In genomic region chr9:44602766-44603165, GRCm38 (mm10) we compare ENCODE assay signal across 8 mouse cellular contexts. TPM values are rescaled to one million over a fixed set of nuclear protein-coding genes. Genes with fewer than 3 reads are reported as not detected.
DNase-seq lines count a peak whose midpoint lies in the region; ATAC-seq and TF ChIP-seq lines count a peak whose summit lies in the region.

No protein-coding gene starts in this region.

- DNase-seq in kidney, adult 8-10 months: no peak
- DNase-seq in induced T-regulatory cell, adult 2 months (ENCODE audit: low read depth): peak; percentile 80
- DNase-seq in naive thymus-derived CD4-positive, alpha-beta T cell, adult 2 months (ENCODE audit: low read depth): peak; percentile 67
- no peak for DNase-seq in ovary, adult 18-20 months (ENCODE audit: low spot score)
- no peak for DNase-seq in gastrocnemius, adult 18-20 months (ENCODE audit: low spot score)

- ATAC-seq in kidney, embryonic 15.5 days (replicated peaks; ENCODE audit: low FRiP score): no peak
- ATAC-seq in frontal cortex, adult (ENCODE audit: low TSS enrichment): no peak

- 64% methylated on average over 6 of the region's 6 CpGs for WGBS in kidney, embryonic 15.5 days
- WGBS in bone marrow, adult 2 months: 46% methylated on average over 6 of the region's 6 CpGs

- H3K27me3 ChIP-seq in kidney, embryonic 15.5 days: 0 out of 2 replicates have a peak, but pooled peaks cover 3% of the 10 kb centered on the region

- H3K4me2 ChIP-seq in kidney, embryonic 15.5 days: peak overlapping the region; percentile 61

- H3K4me1 ChIP-seq in kidney, embryonic 15.5 days: peaks cover 44% of the 10 kb centered on the region
- no peaks in the 10 kb centered on the region; the same call in 1 of the 2 replicates for H3K4me1 ChIP-seq in bone marrow, adult 2 months (ENCODE audit: control insufficient read depth, insufficient read depth, low read length)

- H3K36me3 ChIP-seq in kidney, embryonic 15.5 days: peaks cover 11% of the 10 kb centered on the region

- H3K4me3 ChIP-seq in kidney, embryonic 15.5 days (replicated peaks): peak overlapping the region; percentile 87
- H3K4me3 ChIP-seq in bone marrow, adult 2 months (replicated peaks; ENCODE audit: control insufficient read depth, low read depth, low read length): peak overlapping the region; percentile 34

- TF ChIP-seq POLR2A in bone marrow, adult 2 months (IDR thresholded peaks at IDR 0.05; ENCODE audit: borderline replicate concordance, control insufficient read depth, low read depth, low read length): no peak

- TF ChIP-seq CTCF in bone marrow, adult 2 months (IDR thresholded peaks at IDR 0.05; ENCODE audit: control insufficient read depth, insufficient read depth, low read length): no peak

- no peaks in the 10 kb centered on the region for H3K9me3 ChIP-seq in kidney, embryonic 15.5 days (replicated peaks)

- peak overlapping the region; percentile 41 for H3K9ac ChIP-seq in kidney, embryonic 15.5 days

- H3K27ac ChIP-seq in kidney, embryonic 15.5 days: peak overlapping the region; percentile 99
- peak overlapping the region; percentile 30; the same call in 1 of the 2 replicates for H3K27ac ChIP-seq in bone marrow, adult 2 months (ENCODE audit: control insufficient read depth, insufficient read depth, low read depth, low read length, poor library complexity)

RNA-seq across cellular contexts. Expression of gene Ddx6, which starts 1.9 kb away (rescaled TPM):
- polyA plus RNA-seq in kidney, embryonic 15.5 days (2015; fragmentation: Nextera tagmentation; extraction: Ambion mirVana): 16.7 and 17.9 TPM in 2 replicates
- polyA plus RNA-seq in bone marrow, adult 2 months (2011; ENCODE audit: insufficient read depth, insufficient read length, low replicate concordance, missing spikeins): 38.4 and 48.4 TPM in 2 replicates
- 10 to 100 TPM; 68.4 to 69.8 TPM for total RNA-seq in gastrocnemius, adult 18-20 months (2021)

RNA-seq across cellular contexts. Expression of gene Cxcr5, which starts 41.1 kb away (rescaled TPM):
- polyA plus RNA-seq in kidney, embryonic 15.5 days (2015; fragmentation: Nextera tagmentation; extraction: Ambion mirVana): not detected in 2 replicates
- polyA plus RNA-seq in bone marrow, adult 2 months (2011; ENCODE audit: insufficient read depth, insufficient read length, low replicate concordance, missing spikeins): 0.61 and 13.4 TPM in 2 replicates
- total RNA-seq in gastrocnemius, adult 18-20 months (2021): not detected

Comparison
In these comparisons a context has a peak if more than half of its experiments do, and no peak if none do; other contexts are left out.
1. DNase-seq: peak in induced T-regulatory cell, adult 2 months (single experiment) and naive thymus-derived CD4-positive, alpha-beta T cell, adult 2 months (single experiment); none in kidney, adult 8-10 months (0 of 2), ovary, adult 18-20 months (single experiment) and gastrocnemius, adult 18-20 months (single experiment).